Mouse (Mus musculus) frontal cortex, postnatal 10 days (tissue): ENCODE data around the gene Fancc.
"Not testable (repeated sequence)": the region's sequence is repeated elsewhere in the genome, so short reads cannot be mapped to it uniquely, and the experiment has no call there.

ENCODE experiments used
- DNase-seq, 2 experiments: peaks; one replicate each; pipeline ENCODE4 v3.0.0; 2022; ENCODE audit warnings: low spot score in 2 of 2, mixed read lengths in 1 of 2

The Fancc gene

DNA sequence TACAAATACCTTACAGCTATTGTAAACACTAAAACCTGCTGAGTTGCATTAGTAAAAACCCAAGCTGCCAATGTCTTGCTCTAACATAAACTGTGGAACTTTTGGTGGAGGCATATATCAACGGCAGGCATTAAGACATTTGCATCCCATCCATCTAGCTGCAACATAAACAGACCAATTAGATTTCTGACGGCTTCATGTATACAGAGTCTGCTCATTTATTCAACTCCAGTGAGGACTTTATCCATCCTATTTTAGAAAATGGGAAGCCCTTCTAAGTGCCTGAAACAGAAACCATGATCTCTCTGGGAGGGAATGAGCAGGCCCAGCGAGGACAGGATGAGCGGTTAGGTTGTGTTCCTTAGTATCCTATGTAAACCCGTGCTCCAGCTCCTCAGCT lies 18.5 kb upstream of the Fancc start:
- DNase-seq: no peak

DNA sequence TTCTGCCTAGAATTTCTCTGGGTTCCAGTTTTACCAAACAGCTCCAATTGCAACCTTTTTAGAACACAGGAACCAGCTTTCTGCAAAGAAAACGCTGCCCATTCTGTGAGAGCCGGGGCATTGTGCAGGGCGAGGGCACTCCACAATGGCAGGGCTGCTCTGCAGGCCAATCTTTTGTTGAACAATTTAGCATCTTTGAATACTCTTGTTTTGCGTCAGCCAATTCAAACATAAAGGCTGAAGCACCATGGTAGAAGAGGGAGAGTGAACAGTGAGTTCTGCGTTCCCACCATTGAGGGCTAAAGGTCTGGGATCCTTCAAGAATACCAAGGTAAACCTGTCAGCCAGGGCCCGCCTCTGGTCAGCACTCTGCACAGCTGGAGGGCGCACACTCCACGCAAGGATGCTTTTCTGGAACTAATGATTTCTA lies 17.9 kb upstream of the Fancc start:
- DNase-seq: no peak

DNA sequence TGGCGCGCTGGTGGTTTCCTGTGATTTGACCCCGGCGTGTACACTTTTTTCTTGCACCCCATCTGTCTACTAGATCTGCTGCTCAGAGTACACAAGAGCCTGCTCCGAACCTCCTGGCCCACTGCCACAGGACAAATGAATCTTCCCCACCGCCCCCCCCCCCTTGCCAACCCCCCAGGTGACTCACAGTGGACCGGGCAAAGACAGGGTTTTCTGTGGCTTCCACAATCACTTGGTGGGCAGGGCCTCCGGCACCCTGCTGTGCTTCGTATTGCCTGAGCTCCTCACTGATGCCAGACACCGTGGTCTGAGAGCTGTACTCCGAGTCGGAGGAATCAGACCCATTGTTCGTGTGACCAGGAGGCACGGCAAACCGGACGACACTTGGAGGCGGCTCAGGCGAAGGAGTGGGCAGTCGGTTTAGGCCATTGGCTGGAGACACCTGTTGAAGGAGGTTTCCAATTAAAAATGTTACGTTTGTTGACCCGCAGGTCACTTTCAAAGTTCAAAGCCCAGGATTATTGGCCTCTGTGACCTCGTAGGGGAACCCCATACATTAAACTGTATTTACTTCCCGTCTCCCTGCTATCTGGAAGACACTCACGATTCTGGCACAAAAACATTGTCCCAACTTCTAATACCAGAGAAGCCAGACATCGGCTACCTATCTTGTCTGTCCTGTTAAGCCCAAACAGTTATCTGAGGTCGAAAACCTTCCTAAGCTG lies 16.5 kb upstream of the Fancc start:
- no peak for DNase-seq

DNA sequence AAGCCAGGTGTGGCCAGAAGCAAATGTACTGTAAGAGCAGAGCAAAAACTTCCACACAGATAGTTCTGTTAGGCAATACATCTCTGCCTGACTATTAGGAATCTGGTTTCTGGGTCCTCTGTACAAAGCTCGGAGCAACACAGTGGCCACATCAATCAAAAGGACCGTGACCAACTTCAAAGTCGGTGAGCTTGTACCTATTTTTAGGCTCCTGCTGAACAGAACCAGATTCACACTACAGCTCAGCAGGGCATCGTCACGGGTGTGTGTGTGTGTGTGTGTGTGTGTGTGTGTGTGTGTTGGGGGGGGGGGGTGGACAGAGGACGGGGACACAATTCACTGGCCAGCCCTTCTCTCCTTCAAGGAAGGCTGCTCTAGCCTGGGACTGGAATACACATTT lies 15.3 kb upstream of the Fancc start:
- DNase-seq: no peak

DNA sequence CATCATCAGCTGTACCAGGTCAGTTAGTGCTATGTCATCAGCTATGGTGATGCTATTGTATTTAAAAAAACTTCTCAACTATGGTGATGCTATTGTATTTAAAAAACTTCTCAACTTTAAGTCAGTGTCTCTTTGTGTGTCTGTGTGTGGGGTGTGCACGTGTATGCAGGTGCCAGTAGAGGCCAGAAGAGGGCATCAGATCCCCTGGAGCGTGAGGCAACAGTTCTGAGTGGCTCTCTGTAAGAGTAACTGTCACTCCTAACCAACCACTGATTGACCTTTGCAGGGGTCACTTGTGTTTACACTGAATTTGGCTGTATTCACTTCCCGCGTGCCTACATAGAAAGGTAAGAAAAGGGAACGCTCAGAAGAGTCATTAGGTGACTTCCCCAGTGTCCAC lies 10.7 kb upstream of the Fancc start:
- DNase-seq: no peak

DNA sequence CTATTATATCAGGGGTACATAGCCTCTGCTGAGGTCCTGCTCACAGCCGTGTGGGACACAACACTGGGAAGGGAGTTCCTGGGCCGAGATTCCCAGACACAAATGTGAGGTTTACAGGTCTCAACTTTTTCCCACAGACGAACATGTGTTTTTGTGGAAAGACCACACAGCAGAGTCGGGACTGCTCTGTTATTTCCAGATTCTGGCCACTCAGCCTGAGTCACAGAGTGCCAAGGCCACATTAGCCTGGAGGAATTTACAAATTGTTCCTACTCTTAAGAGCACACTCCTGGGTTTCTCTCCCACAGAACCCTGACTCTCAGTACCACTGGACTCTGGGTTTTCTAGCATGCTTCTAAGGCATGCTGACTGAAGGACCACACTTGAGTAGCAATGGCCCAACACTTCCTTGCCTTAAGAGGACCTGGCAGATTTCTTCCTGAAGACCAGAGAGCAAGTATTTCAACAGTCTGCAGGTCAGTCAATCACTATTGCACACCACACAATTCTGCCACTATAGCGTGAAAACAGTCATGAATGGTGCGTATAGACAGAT lies 10.0 kb upstream of the Fancc start:
- DNase-seq: no peak

DNA sequence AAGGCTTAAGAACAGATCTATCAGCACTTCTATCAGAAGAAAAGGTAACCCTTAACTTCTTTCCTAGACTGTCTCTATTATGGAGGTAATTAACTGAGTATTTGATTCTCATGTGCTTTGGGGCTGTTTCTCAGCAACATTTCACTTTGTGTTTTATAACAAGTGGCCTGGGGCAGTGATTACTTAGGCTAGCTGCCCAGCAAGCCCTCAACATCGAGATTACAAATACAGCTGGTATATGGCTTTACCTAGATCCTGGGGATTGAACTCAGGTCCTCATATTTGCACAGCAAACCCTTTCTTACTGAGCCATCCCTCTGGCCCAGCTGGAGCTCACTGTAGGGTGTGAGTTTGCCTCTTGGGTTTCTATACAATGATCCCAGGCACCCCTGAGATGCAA lies 9.3 kb upstream of the Fancc start:
- no peak for DNase-seq

DNA sequence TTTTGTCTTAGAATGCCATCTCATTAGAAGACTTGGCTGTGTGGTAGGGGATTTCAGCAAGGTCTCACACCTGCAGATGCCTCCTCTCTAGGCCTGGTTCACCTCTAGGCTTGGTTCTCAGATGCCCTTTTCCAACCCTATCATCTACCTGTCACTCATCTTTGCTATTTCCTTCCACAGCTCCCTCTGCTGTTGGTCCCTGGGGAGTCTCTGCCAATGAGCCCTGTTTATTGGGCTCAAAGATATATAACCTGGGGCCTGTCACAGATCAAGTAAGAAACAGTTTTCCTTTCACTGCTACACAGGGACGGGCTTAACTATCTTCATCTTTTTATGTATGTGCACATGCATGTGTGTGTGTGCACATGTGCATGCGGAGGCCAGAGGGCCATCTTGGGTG lies 5.3 kb upstream of the Fancc start:
- DNase-seq: no peak

DNA sequence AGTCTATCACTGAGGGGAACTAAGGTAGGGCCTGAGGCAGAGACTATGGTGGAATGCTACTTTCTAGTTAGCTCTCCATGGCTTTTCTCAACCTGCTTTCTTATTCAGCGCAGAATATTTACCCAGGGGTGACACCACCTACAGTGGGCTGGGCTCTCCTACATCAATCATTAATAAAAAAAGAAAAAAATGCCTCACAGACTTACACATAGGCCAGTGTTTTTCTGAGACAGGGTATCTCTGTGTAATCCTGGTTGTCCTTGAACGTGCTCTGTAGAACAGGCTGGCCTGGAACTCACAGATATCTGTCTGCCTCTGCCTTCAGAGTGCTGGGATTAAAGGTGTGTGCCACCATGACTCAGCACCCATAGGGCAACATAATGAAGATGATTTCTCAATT lies 2.4 kb upstream of the Fancc start:
- DNase-seq: no peak

DNA sequence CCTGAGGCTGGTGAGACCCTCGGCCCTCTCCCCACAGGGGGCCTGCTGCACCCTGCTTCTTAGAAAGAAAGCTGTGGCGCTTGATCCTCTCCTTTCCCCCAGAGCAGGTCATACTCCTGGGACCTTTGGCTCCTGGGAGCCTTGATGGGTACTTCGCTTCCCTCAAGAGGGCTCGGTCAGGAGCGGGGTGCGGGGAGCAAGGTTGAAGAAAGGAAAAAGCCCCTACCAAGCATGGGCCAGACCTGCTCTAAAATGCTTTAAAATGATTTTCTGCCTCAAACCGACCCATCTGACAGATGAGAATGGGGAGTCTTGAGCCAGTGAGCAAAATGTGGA lies 9.4 kb downstream of the Fancc start:
- DNase-seq: no peak

DNA sequence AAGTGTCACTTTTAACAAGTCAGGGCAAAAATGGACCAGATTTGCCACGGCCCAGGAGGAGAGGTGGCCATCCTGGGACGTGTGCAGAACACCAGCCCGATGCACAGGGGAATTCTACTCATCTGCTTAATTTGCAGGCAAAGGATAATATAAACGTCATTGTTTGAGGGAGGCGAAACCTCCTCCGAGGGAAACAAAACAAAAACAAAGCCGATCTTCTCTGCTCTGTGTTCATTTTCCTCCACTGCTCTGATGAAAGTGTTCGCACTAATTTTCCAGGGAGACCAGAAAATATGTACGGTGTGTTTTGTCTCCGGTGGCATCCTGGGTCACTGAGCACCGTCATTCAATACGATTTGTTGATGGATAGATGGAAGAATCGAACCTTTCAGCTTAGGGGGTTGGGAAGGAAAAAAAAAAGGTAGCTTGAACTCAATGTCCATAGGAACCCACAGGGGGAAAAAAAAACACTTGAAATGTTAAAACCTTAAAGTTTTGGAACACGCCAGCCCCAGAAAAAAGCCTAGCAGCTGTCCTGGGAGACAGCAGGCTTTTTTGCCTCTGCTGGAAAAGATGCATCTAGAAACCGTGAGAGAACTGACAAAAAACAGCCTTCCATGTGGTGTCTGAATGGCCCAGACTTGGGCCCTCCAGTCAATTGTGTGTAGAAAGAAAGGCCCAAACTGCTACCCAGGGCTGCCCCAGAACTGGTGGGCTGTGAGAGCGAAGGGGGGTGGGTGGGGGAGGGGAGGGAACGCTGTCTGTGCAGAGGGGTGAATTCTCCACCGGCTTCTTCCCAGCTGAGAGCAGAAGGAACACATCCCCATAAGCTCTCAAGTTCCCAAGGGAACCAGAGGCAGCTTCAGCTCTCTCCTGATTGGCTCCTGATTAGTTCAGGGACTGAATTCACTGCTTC lies 10.0 kb downstream of the Fancc start:
- DNase-seq: no peak

DNA sequence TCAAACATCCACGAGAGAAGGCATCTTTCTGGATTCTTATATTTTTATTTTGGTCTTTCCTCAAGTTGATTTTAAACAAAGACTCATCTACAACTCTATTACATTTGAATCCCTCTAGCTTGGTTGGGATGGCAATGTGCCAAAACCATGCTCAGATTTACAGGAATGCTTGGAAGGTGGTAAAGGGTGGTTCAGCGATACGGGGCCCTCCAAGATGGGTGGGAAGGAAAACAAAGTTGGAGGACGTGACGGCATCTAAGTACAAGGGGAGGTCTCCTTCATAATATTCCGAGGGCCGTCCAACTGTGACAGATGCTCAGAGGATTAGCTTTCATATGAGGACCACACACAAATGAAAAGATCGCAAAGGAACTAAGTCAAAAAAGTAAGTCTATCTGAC lies 21.7 kb downstream of the Fancc start:
- DNase-seq: no peak

DNA sequence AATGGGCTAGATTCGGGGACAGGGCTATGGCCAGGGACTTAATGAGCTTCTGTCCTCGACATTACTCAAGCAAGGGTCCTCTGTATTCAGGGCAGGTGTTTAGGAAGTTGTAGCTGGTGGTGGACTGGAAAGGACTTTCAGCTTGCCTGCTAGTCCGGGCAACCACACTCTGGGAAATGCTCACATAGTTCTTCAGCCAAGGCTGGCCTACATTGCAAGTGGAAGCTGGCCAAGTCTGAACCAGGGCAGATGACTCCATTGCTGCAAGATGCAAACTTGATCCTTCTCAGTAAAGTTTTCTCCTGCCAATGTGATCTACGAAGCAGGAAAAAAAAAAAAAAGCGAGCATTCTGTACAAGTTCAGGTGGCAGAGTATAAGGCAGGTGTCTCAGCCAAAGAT lies 44.2 kb downstream of the Fancc start:
- DNase-seq: peak in 1 of 2 experiments; percentile 10

DNA sequence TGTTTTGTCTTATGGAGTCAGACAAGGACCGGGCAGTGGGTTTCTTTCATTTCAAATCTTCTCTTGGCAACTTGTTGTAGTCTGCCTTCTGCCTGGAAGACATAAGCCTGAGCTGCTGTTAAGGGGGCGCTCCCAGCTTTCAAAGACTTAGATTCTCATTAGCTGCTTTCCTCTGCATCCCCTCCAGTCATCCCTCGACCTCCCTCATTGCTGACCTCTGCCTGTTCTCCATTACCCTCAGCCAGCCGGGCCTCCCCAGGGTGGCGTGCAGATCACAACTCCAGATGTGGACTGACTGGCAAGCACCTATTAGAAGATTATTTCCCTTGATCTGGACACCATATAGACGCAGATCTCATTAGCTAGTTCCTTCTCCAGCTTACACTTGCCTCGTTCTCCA lies 45.9 kb downstream of the Fancc start:
- no peak for DNase-seq

DNA sequence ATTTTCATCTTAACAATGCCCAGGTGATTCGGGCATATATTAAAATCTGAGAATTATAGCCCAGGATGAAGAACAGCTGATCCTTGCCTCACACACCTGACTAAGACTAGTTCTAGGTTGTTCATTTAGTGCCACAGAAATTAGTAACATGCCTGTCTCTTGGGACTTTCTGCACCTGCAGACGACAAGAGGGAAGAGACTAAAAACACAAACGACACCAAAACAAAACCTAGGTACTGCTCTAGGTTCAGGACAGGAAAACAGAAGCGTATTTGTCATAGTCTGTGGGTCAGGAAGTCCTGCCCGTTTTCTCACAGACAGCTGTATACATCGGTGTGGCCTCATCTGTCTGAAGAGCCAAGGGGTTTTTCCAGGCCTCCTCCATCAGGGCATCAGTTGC lies 51.7 kb downstream of the Fancc start:
- DNase-seq: no peak

DNA sequence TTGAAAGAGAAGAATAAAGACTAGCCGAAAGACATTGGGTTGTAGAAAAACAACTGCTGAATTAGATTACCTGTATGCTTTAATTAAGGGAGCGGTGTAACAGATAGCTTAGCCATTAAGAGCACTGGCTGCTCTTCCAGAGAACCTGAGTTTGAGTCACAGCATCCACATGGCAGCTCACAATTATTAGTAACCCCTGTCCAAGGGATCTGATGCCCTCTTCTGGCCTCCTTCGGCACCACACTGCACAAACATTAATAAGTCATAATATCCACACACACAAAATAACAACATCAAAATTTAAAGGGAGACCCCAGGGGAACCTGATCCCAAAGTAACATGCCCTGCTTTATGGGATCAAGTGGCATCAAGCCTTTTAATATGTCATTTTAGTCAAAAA lies 64.3 kb downstream of the Fancc start:
- no peak for DNase-seq

DNA sequence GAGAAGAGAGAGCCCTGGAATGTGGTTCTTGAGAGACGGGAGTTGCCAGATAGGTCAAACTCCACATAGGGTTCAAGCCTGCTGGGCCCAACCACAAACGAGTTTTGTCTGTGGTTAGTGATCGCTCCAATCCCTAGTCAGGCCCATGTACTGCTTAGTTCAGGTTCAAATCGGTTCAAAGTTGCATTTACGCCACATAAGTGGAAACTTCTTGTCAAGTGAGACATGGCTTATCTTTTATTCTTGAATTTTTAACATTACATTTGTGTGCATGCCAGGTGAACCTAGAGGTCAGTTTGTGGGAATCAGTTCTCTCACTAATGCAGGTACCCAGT lies 65.3 kb downstream of the Fancc start:
- no peak for DNase-seq

DNA sequence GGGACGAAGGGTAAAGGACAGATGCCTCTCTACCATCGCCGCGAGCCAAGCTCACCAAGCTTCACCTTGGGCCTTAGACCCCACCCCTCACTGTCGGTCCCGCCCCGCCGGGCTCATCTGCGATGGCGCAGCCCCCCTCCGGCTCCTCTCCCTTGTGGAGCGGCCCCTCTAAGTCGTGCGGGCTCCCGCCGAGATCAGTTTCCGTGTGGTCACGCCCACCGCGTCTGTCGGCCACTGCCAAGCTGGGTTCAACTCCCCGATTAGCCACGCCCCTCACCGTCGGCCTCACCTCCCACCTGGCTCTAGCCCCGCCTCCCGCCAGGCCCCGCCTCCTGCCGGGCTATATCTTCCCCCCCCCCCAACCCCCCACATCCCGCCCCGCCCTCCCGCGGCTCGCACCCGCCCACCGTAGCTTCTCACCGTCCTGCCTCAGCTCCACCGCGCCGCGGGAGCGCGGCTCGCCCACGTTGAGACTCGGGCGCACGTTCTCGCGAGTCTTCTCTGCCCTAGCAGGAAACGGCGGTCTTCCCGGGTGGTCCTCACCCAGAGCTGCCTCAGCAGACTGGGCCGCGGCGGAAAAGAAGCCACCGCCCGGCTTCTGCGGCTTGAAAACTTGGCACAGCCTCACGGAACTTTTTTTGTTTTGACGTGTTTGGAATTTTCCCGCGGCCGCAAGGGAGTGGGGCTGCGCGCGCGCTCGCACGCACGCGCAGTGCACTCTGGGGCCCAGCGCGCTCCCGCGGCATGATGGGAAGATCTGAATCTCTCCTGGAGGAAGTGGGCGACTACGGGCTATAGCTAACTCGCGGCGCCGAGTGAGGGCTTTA lies 65.8 kb downstream of the Fancc start:
- DNase-seq: peak; percentile 80 to 88

DNA sequence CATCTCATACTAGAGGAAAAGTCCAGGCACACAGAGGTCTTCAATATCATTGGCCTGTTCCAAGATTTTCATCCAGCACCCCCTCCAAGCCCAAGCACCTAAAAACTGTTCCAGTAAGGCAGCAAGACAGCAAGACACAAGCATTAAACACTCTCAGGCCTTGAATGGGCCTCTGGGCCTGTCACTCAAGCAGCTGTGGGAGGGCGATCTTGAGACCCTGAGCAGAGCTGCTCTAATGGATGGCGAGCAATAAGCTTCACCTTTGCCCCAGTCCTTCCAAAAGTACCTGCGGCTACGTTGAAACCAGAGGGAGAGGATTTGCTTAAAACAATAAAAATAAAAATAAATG lies 66.4 kb downstream of the Fancc start:
- peak in 1 of 2 experiments; percentile 12 for DNase-seq

DNA sequence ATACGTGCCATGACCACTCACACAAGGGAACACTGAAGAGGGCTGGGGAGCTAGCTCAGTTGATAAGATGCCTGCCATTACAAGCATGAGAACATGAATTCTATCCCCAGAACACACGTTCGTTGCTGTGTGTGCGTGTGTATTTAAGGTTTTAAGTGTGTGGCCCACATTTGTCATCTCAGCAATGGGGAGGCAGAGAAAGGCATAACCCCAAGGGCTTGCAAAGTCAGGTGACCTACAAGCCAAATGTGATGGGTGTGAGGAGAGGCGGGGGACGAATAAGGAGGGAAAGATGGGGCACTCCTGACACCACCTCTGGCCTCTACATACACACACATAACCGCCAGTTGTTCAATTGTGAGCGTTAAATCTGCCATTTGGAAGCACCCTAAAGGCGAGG lies 66.9 kb downstream of the Fancc start:
- no peak for DNase-seq

DNA sequence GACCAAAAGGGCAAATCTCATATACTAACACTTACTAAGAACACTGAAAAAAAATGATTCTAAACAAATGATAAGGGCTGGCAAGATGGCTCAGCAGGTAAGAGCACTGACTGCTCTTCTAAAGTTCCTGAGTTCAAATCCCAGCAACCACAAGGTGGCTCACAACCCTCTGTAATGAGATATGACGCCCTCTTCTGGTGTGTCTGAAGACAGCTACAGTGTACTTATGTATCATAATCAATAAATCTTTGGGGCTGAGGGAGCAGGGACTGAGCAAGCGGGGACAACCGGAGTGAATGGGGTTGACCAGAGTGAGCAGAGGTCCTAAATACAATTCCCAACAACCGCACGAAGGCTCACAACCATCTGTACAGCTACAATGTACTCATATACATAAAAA lies 68.9 kb downstream of the Fancc start:
- DNase-seq: not testable (repeated sequence)

DNA sequence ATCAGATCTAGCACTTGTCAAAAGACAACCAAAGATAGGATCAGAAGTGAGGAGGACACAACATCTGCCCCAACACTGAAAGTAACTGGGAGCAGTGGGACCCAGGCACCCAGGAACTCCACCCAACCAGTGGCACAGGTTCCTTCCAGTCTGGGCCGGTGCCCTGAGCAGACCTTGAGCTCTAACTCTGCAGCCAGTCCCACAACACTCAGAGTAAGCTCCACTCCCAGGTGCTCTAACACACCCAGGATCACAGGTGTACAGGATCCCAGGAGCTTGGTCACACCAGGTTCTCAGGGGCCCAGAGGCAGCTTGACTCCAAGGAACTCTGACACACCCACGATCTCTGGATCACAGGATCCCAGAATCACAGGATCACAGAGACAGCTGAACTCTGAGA lies 74.0 kb downstream of the Fancc start:
- DNase-seq: no peak
